Mouse (Mus musculus): ENCODE measurements around the gene Dock9. TPM values are rescaled to one million over a fixed set of nuclear protein-coding genes. Genes with fewer than 3 reads are reported as not detected.

Gene Dock9
- total and polyA plus RNA-seq, 3 experiments, result 9.3 to 12.2 (median 10.3) TPM

- H3K36me3 ChIP-seq (replicated peaks in 1 of 2; ENCODE audit: control insufficient read depth in 1 of 2, insufficient read depth in 1 of 2, low read length in 1 of 2), result peaks cover 3 to 20% of the 10 kb centered on the region in 2 experiments
- dilution Hi-C loops (cut with MboI; ENCODE audit: extremely low pct_ligation_motif_present, extremely low pct_unique_long_range_greater_than_20kb, low sequenced_read_pairs) (no loop called here), in situ Hi-C loops (cut with MboI; ENCODE audit: low pct_ligation_motif_present, low pct_unique_long_range_greater_than_20kb, low sequenced_read_pairs) (no loop called here)
- no peaks in the 10 kb centered on the region for H3K27me3 ChIP-seq (replicated peaks)
- no peaks in the 10 kb centered on the region for H3K79me2 ChIP-seq (replicated peaks; ENCODE audit: control insufficient read depth, extremely low read depth, insufficient read depth, poor library complexity, severe bottlenecking)
- H3K27ac ChIP-seq (ENCODE audit: insufficient read depth, low read depth), result no peak overlapping the region
- H3K9ac ChIP-seq (ENCODE audit: insufficient read depth, low read depth), result no peak overlapping the region
- peaks cover 10% of the 10 kb centered on the region for H3K9me3 ChIP-seq (replicated peaks; ENCODE audit: low read length)
- TF ChIP-seq CHD1 (IDR thresholded peaks at IDR 0.05; ENCODE audit: low read depth, low read length) (no peak), HCFC1 (IDR thresholded peaks at IDR 0.05; ENCODE audit: low read depth, low read length) (no peak), IRF4 (IDR thresholded peaks at IDR 0.05; ENCODE audit: low read depth, low read length) (no peak), USF2 (conservative IDR thresholded peaks at IDR 0.05; ENCODE audit: low read depth, low read length) (no peak), MAX (IDR thresholded peaks at IDR 0.05; ENCODE audit: low read length) (no peak), MAFK (IDR thresholded peaks at IDR 0.05; ENCODE audit: insufficient replicate concordance, low read length) (no peak), GABPA (IDR thresholded peaks at IDR 0.05; ENCODE audit: insufficient replicate concordance, low read depth, low read length) (no peak)
- H3K4me2 ChIP-seq (ENCODE audit: insufficient read depth, low read depth, poor library complexity, severe bottlenecking), result no peak overlapping the region
- peaks cover 0 to 9% of the 10 kb centered on the region in 2 experiments; a peak in 3 of 4 replicates for H3K4me1 ChIP-seq (ENCODE audit: control insufficient read depth in 1 of 2, insufficient read depth in 2 of 2)
- DNase-seq (ENCODE audit: extremely low read depth), result no peak
- no peak overlapping the region for H3K4me3 ChIP-seq (replicated peaks in 1 of 3; ENCODE audit: low read depth in 2 of 3, low read length in 2 of 3, poor library complexity in 1 of 3)
Measured at GRCm38 (mm10) chr14:121663913-121664312, 133.7 kb downstream of the Dock9 start.

GRCm38 (mm10) chr14:121660918-121661317, 136.7 kb downstream of the Dock9 start:
- Histone ChIP-seq H3K4me2 (ENCODE audit: insufficient read depth, low read depth, poor library complexity, severe bottlenecking) (no peak overlapping the region), H3K27ac (ENCODE audit: insufficient read depth, low read depth) (no peak overlapping the region), H3K4me3 (replicated peaks in 1 of 3; ENCODE audit: low read depth in 2 of 3, low read length in 2 of 3, poor library complexity in 1 of 3) (no peak overlapping the region), H3K27me3 (replicated peaks) (no peaks in the 10 kb centered on the region), H3K79me2 (replicated peaks; ENCODE audit: control insufficient read depth, extremely low read depth, insufficient read depth, poor library complexity, severe bottlenecking) (no peaks in the 10 kb centered on the region), H3K9me3 (replicated peaks; ENCODE audit: low read length) (peaks cover 8% of the 10 kb centered on the region), H3K9ac (ENCODE audit: insufficient read depth, low read depth) (no peak overlapping the region), H3K4me1 (ENCODE audit: control insufficient read depth in 1 of 2, insufficient read depth in 2 of 2) (peaks cover 8 to 26% of the 10 kb centered on the region in 2 experiments), H3K36me3 (replicated peaks in 1 of 2; ENCODE audit: control insufficient read depth in 1 of 2, insufficient read depth in 1 of 2, low read length in 1 of 2) (peaks cover 6 to 36% of the 10 kb centered on the region in 2 experiments)
- dilution Hi-C loops (cut with MboI; ENCODE audit: extremely low pct_ligation_motif_present, extremely low pct_unique_long_range_greater_than_20kb, low sequenced_read_pairs), result no loop called here
- in situ Hi-C loops (cut with MboI; ENCODE audit: low pct_ligation_motif_present, low pct_unique_long_range_greater_than_20kb, low sequenced_read_pairs), result no loop called here
- no peak for DNase-seq (ENCODE audit: extremely low read depth)
- no peak for TF ChIP-seq CTCF (conservative IDR thresholded peaks at IDR 0.05 in 1 of 2, IDR thresholded peaks at IDR 0.05 in 1 of 2; ENCODE audit: low read depth in 2 of 2, low read length in 2 of 2)
- TF ChIP-seq UBTF (IDR thresholded peaks at IDR 0.05; ENCODE audit: low read depth, low read length), result no peak

- Histone ChIP-seq H3K36me3 (replicated peaks in 1 of 2; ENCODE audit: control insufficient read depth in 1 of 2, insufficient read depth in 1 of 2, low read length in 1 of 2) (peaks cover 6 to 38% of the 10 kb centered on the region in 2 experiments), H3K27ac (ENCODE audit: insufficient read depth, low read depth) (no peak overlapping the region), H3K27me3 (replicated peaks) (no peaks in the 10 kb centered on the region), H3K9me3 (replicated peaks; ENCODE audit: low read length) (peaks cover 7% of the 10 kb centered on the region), H3K4me1 (ENCODE audit: control insufficient read depth in 1 of 2, insufficient read depth in 2 of 2) (peaks cover 8 to 26% of the 10 kb centered on the region in 2 experiments), H3K9ac (ENCODE audit: insufficient read depth, low read depth) (no peak overlapping the region), H3K4me2 (ENCODE audit: insufficient read depth, low read depth, poor library complexity, severe bottlenecking) (no peak overlapping the region), H3K4me3 (replicated peaks in 1 of 3; ENCODE audit: low read depth in 2 of 3, low read length in 2 of 3, poor library complexity in 1 of 3) (no peak overlapping the region), H3K79me2 (replicated peaks; ENCODE audit: control insufficient read depth, extremely low read depth, insufficient read depth, poor library complexity, severe bottlenecking) (no peaks in the 10 kb centered on the region)
- DNase-seq (ENCODE audit: extremely low read depth), result no peak
- dilution Hi-C loops (cut with MboI; ENCODE audit: extremely low pct_ligation_motif_present, extremely low pct_unique_long_range_greater_than_20kb, low sequenced_read_pairs), result no loop called here
- TF ChIP-seq RAD21 (IDR thresholded peaks at IDR 0.05; ENCODE audit: low read depth, low read length) (no peak), SIN3A (IDR thresholded peaks at IDR 0.05; ENCODE audit: low read length) (no peak), NELFE (IDR thresholded peaks at IDR 0.05; ENCODE audit: low read depth, low read length) (no peak), TBP (conservative IDR thresholded peaks at IDR 0.05; ENCODE audit: low read depth, low read length) (no peak), RCOR1 (conservative IDR thresholded peaks at IDR 0.05; ENCODE audit: low read depth, low read length) (no peak), MAZ (IDR thresholded peaks at IDR 0.05; ENCODE audit: low read depth, low read length) (no peak), CHD1 (IDR thresholded peaks at IDR 0.05; ENCODE audit: low read depth, low read length) (no peak), USF2 (conservative IDR thresholded peaks at IDR 0.05; ENCODE audit: low read depth, low read length) (no peak), ZNF384 (IDR thresholded peaks at IDR 0.05; ENCODE audit: low read depth, low read length) (no peak), POLR2AphosphoS2 (IDR thresholded peaks at IDR 0.05; ENCODE audit: low read depth, low read length) (no peak), ETS1 (conservative IDR thresholded peaks at IDR 0.05; ENCODE audit: low read depth, low read length) (no peak), TCF12 (IDR thresholded peaks at IDR 0.05; ENCODE audit: low read depth, low read length) (no peak), SMC3 (IDR thresholded peaks at IDR 0.05; ENCODE audit: low read depth, low read length) (no peak), MAFK (IDR thresholded peaks at IDR 0.05; ENCODE audit: insufficient replicate concordance, low read length) (no peak), E2F4 (IDR thresholded peaks at IDR 0.05; ENCODE audit: insufficient replicate concordance, low read depth, low read length) (no peak), KAT2A (IDR thresholded peaks at IDR 0.05; ENCODE audit: insufficient replicate concordance, low read length) (no peak), MAX (IDR thresholded peaks at IDR 0.05; ENCODE audit: low read length) (no peak), PAX5 (IDR thresholded peaks at IDR 0.05; ENCODE audit: low read length) (no peak), BHLHE40 (IDR thresholded peaks at IDR 0.05; ENCODE audit: low read depth, low read length) (no peak)
- in situ Hi-C loops (cut with MboI; ENCODE audit: low pct_ligation_motif_present, low pct_unique_long_range_greater_than_20kb, low sequenced_read_pairs), result no loop called here
Measured at GRCm38 (mm10) chr14:121660167-121660894, 137.3 kb downstream of the Dock9 start.

Data from CH12.LX (cell line).